In the genomic region with DNA sequence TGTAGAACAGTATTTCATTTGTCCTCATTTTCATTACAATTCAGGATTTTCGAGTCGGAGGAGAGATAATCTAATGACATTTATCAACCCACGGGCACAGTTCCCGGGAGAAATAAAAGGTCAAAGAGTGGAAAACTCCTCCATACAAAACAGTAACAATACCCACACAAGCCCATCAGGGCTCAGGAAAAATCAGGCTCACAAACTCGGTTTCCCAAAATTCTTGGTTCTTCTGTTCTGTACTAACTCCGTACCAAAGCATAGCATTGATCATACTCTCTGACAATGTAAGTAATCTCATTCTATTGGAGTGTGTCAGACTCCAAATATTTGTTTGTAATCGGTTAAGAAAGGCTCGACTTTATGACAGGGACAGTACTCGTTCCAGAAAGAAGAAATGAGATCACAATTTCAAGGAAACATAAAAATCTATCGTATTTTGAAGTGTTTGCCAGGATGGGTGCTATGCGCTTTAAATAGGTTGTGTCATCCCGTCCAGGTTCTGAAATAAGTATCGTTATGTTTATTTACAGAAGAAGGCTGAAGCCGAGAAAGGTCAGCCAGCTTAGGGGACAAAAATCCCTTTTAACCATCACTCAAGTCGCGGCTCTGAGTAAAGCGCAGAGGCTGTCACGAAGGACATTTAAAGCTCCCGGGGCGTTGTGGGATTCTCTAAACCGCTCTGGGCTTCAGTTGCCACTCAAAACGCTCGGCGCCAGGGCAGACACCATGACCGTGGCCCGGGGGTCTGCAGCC, we compare ENCODE assay signal across 8 mouse cellular contexts. TPM values are rescaled to one million over a fixed set of nuclear protein-coding genes. Genes with fewer than 3 reads are reported as not detected.
DNase-seq lines count a peak whose midpoint lies in the region; ATAC-seq lines count a peak whose summit lies in the region.

No protein-coding gene starts in this region.

- peak overlapping the region; percentile 88 for H3K9ac ChIP-seq in heart, embryonic 14.5 days (ENCODE audit: low read length)
- H3K9ac ChIP-seq in heart, embryonic 16.5 days (ENCODE audit: low read length), result peak overlapping the region; percentile 93

- peak overlapping the region; percentile 65 for H3K4me2 ChIP-seq in heart, embryonic 14.5 days (ENCODE audit: low read length)
- peak overlapping the region; percentile 90 for H3K4me2 ChIP-seq in heart, embryonic 16.5 days (ENCODE audit: low read depth, low read length)

- H3K4me3 ChIP-seq in heart, embryonic 14.5 days (ENCODE audit: control insufficient read depth in 1 of 2, insufficient read depth in 1 of 2, low read depth in 1 of 2, low read length in 2 of 2), result peak overlapping the region; percentile 86 to 92
- H3K4me3 ChIP-seq in heart, embryonic 16.5 days (ENCODE audit: low read length), result peak overlapping the region; percentile 97
- peak overlapping the region; percentile 68 for H3K4me3 ChIP-seq in macrophage (ENCODE audit: inconsistent target)

- H3K27me3 ChIP-seq in heart, embryonic 14.5 days (ENCODE audit: control insufficient read depth, insufficient read depth, low read length), result no peaks in the 10 kb centered on the region
- H3K27me3 ChIP-seq in heart, embryonic 16.5 days (ENCODE audit: control insufficient read depth, insufficient read depth, low read length), result no peaks in the 10 kb centered on the region

- H3K4me1 ChIP-seq in heart, embryonic 14.5 days (ENCODE audit: control insufficient read depth in 2 of 2, insufficient read depth in 2 of 2, low read length in 2 of 2), result peaks cover 2 to 10% of the 10 kb centered on the region in 2 experiments; a peak in 3 of 4 replicates
- H3K4me1 ChIP-seq in heart, embryonic 16.5 days (ENCODE audit: control insufficient read depth, insufficient read depth, low read length), result peaks cover 12% of the 10 kb centered on the region

- peak overlapping the region; percentile 68 to 84 for H3K27ac ChIP-seq in heart, embryonic 14.5 days (replicated peaks in 1 of 2; ENCODE audit: control insufficient read depth in 1 of 2, insufficient read depth in 1 of 2, low read depth in 2 of 2, low read length in 2 of 2)
- H3K27ac ChIP-seq in heart, embryonic 16.5 days (ENCODE audit: low read length), result peak overlapping the region; percentile 76
- peak overlapping the region; percentile 69 for H3K27ac ChIP-seq in macrophage

- H3K79me2 ChIP-seq in macrophage (ENCODE audit: inconsistent target), result peaks cover 35% of the 10 kb centered on the region

- H3K9me3 ChIP-seq in heart, embryonic 14.5 days (ENCODE audit: control insufficient read depth, low read length), result peaks cover 5% of the 10 kb centered on the region; the same call in 1 of the 2 replicates
- peaks cover 5% of the 10 kb centered on the region for H3K9me3 ChIP-seq in heart, embryonic 16.5 days (replicated peaks; ENCODE audit: control insufficient read depth, low read length)

- intact Hi-C loops in left cerebral cortex, postnatal 36 days (cut with DNase I), result no loop called here

- 3% methylated on average over 26 of the region's 26 CpGs for WGBS in heart, embryonic 14.5 days
- WGBS in heart, embryonic 16.5 days, result 4% methylated on average over 26 of the region's 26 CpGs
- WGBS in macrophage (ENCODE audit: missing documents), result 7% methylated on average over 26 of the region's 26 CpGs

- no peaks in the 10 kb centered on the region for H3K36me3 ChIP-seq in heart, embryonic 14.5 days (ENCODE audit: control insufficient read depth, insufficient read depth, low read length)
- H3K36me3 ChIP-seq in heart, embryonic 16.5 days (ENCODE audit: control insufficient read depth, insufficient read depth), result no peaks in the 10 kb centered on the region
- H3K36me3 ChIP-seq in macrophage (ENCODE audit: inconsistent target), result no peaks in the 10 kb centered on the region

- DNase-seq in heart, adult 18-20 months, result no peak
- DNase-seq in frontal cortex, postnatal 25 days (ENCODE audit: low spot score in 2 of 2), result no peak
- no peak for DNase-seq in cerebellum, adult 8-10 months
- DNase-seq in left cerebral cortex, postnatal 36 days (ENCODE audit: low spot score in 2 of 2), result no peak

- ATAC-seq in heart, embryonic 14.5 days (ENCODE audit: insufficient number of reproducible peaks, insufficient read depth, low FRiP score, low read depth), result no peak
- ATAC-seq in activated CD4-positive, CD25-positive, alpha-beta regulatory T cell, adult 4 months, result peak; percentile 2
- ATAC-seq in heart, embryonic 16.5 days (replicated peaks; ENCODE audit: extremely low read depth, insufficient read depth, low FRiP score), result no peak

RNA-seq across cellular contexts. Expression of gene Arhgap19, which starts 0.7 kb away (rescaled TPM):
- 13.9 and 14.2 TPM in 2 replicates for polyA plus RNA-seq in heart, embryonic 14.5 days (2014; fragmentation: Nextera tagmentation; extraction: Ambion mirVana)
- 1 to 10 TPM; 2.0 to 2.6 TPM for total RNA-seq in heart, adult 18-20 months (2021)
- polyA plus RNA-seq in activated CD4-positive, CD25-positive, alpha-beta regulatory T cell, adult 4 months (2017; shearing (Covaris generic)), result 1 to 10 TPM; 6.7 to 7.1 TPM
- 12.7 and 13.6 TPM in 2 replicates for polyA plus RNA-seq in heart, embryonic 16.5 days (2015; fragmentation: Nextera tagmentation; extraction: Ambion mirVana)
- total RNA-seq in macrophage (2018; cell fraction: chromatin; rRNA removed), result 100 to 1,000 TPM in 17 of 26 experiments, 10 to 100 TPM in 8, 1 to 10 TPM in 1; 7.7 to 676 (median 183) TPM
- 100 to 1,000 TPM in 12 of 26 experiments, 10 to 100 TPM in 14; 20.1 to 192 (median 78.1) TPM for total RNA-seq in macrophage (2018; cell fraction: cytosol; rRNA removed)
- 100 to 1,000 TPM in 19 of 26 experiments, 10 to 100 TPM in 7; 28.2 to 692 (median 204) TPM for total RNA-seq in macrophage (2018; cell fraction: nucleus; rRNA removed)
- polyA plus RNA-seq in macrophage (2018), result 95.1 to 159 TPM (median 112 TPM) in 3 replicates
- total RNA-seq in left cerebral cortex, postnatal 36 days (2021), result 1 to 10 TPM; 2.7 to 3.4 TPM

RNA-seq across cellular contexts. Expression of gene Frat1, which starts 28.6 kb away (rescaled TPM):
- 2.4 and 2.6 TPM in 2 replicates for polyA plus RNA-seq in heart, embryonic 14.5 days (2014; fragmentation: Nextera tagmentation; extraction: Ambion mirVana)
- 1 to 10 TPM; 1.7 to 2.5 TPM for total RNA-seq in heart, adult 18-20 months (2021)
- polyA plus RNA-seq in activated CD4-positive, CD25-positive, alpha-beta regulatory T cell, adult 4 months (2017; shearing (Covaris generic)), result 10 to 100 TPM; 15.5 to 17.9 TPM
- 2.4 and 2.7 TPM in 2 replicates for polyA plus RNA-seq in heart, embryonic 16.5 days (2015; fragmentation: Nextera tagmentation; extraction: Ambion mirVana)
- 1 to 10 TPM in 5 of 26 experiments, under 1 TPM in 9, not detected in 12; 0.31 to 6.3 (median 0.81) TPM for total RNA-seq in macrophage (2018; cell fraction: chromatin; rRNA removed)
- 1 to 10 TPM in 12 of 26 experiments, under 1 TPM in 14; 0.10 to 5.8 (median 0.95) TPM for total RNA-seq in macrophage (2018; cell fraction: cytosol; rRNA removed)
- total RNA-seq in macrophage (2018; cell fraction: nucleus; rRNA removed), result 1 to 10 TPM in 7 of 26 experiments, under 1 TPM in 12, not detected in 7; 0.28 to 7.8 (median 0.94) TPM
- 0.36 to 3.2 TPM (median 1.3 TPM) in 3 replicates for polyA plus RNA-seq in macrophage (2018)
- total RNA-seq in left cerebral cortex, postnatal 36 days (2021), result 10 to 100 TPM; 15.5 to 17.6 TPM

RNA-seq across cellular contexts. Expression of gene Frat2, which starts 46.8 kb away (rescaled TPM):
- polyA plus RNA-seq in heart, embryonic 14.5 days (2014; fragmentation: Nextera tagmentation; extraction: Ambion mirVana), result 1.2 and 2.0 TPM in 2 replicates
- total RNA-seq in heart, adult 18-20 months (2021), result 1 to 10 TPM; 2.5 to 3.3 TPM
- 1 to 10 TPM in 1 of 2 experiments, under 1 TPM in 1; 0.65 to 1.5 TPM for polyA plus RNA-seq in activated CD4-positive, CD25-positive, alpha-beta regulatory T cell, adult 4 months (2017; shearing (Covaris generic))
- 1.9 and 2.8 TPM in 2 replicates for polyA plus RNA-seq in heart, embryonic 16.5 days (2015; fragmentation: Nextera tagmentation; extraction: Ambion mirVana)
- total RNA-seq in macrophage (2018; cell fraction: chromatin; rRNA removed), result 1 to 10 TPM in 8 of 26 experiments, under 1 TPM in 7, not detected in 11; 0.36 to 6.6 (median 1.0) TPM
- total RNA-seq in macrophage (2018; cell fraction: cytosol; rRNA removed), result 1 to 10 TPM in 13 of 26 experiments, under 1 TPM in 13; 0.03 to 6.3 (median 1.1) TPM
- total RNA-seq in macrophage (2018; cell fraction: nucleus; rRNA removed), result 1 to 10 TPM in 13 of 26 experiments, under 1 TPM in 6, not detected in 7; 0.25 to 4.3 (median 1.3) TPM
- polyA plus RNA-seq in macrophage (2018), result 0.41 to 4.5 TPM (median 3.0 TPM) in 3 replicates
- 10 to 100 TPM in 1 of 2 experiments, 1 to 10 TPM in 1; 7.6 to 10.2 TPM for total RNA-seq in left cerebral cortex, postnatal 36 days (2021)

RNA-seq across cellular contexts. Expression of gene Slit1, which starts 57.7 kb away (rescaled TPM):
- polyA plus RNA-seq in heart, embryonic 14.5 days (2014; fragmentation: Nextera tagmentation; extraction: Ambion mirVana), result not detected in 2 replicates
- total RNA-seq in heart, adult 18-20 months (2021), result under 1 TPM; 0.07 to 0.08 TPM
- under 1 TPM in 1 of 2 experiments, not detected in 1; 0.08 TPM for polyA plus RNA-seq in activated CD4-positive, CD25-positive, alpha-beta regulatory T cell, adult 4 months (2017; shearing (Covaris generic))
- 0.21 TPM in 2 replicates for polyA plus RNA-seq in heart, embryonic 16.5 days (2015; fragmentation: Nextera tagmentation; extraction: Ambion mirVana)
- 100 to 1,000 TPM in 17 of 26 experiments, 10 to 100 TPM in 9; 28.1 to 163 (median 110) TPM for total RNA-seq in macrophage (2018; cell fraction: chromatin; rRNA removed)
- total RNA-seq in macrophage (2018; cell fraction: cytosol; rRNA removed), result 1 to 10 TPM; 1.9 to 8.5 (median 4.2) TPM
- 10 to 100 TPM; 13.7 to 76.8 (median 31.9) TPM for total RNA-seq in macrophage (2018; cell fraction: nucleus; rRNA removed)
- 1.2 to 6.7 TPM (median 3.4 TPM) in 3 replicates for polyA plus RNA-seq in macrophage (2018)
- total RNA-seq in left cerebral cortex, postnatal 36 days (2021), result 10 to 100 TPM; 47.8 to 59.1 TPM
